Mouse (Mus musculus): ENCODE results near the gene Col27a1.

- TF ChIP-seq CTCF (IDR thresholded peaks at IDR 0.05; ENCODE audit: insufficient read depth, low read length) = no peak
- TF ChIP-seq POLR2A (IDR thresholded peaks at IDR 0.05; ENCODE audit: borderline replicate concordance, extremely low read depth, low read depth, low read length) = no peak
These were observed 134.7 kb downstream of the Col27a1 start for GRCm38 (mm10) chr4:63348524-63348923.
